Mouse (Mus musculus): ENCODE measurements around the gene Unc119.

DNA sequence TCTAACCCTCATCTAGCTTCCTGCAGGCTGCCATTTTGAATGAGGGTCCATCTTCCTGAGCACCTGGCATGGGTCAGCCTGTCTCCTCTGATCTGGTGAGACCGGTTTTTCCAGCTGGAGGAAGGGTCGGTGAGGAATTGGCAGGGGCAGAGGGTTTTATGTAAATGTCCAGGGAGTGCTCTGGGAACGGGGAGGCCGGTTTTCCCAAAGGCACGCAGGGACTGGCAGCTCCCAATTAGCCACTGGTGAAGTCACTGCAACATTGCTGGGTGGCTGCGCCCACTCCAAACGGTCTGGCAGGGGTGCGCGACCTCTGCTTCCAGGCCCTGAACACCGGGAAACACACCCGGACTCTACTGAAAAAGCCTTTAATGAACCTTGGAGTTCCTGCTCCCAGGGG is 53.7 kb downstream of the Unc119 start:
- TF ChIP-seq CTCF (IDR thresholded peaks at IDR 0.05) (no peak), POLR2A (IDR thresholded peaks at IDR 0.05; ENCODE audit: insufficient read depth, low read depth, low read length) (no peak), EP300 (IDR thresholded peaks at IDR 0.05; ENCODE audit: insufficient read depth, low read depth, low read length) (no peak)

Measured in heart, adult 2 months (tissue).